Mouse (Mus musculus) lung, postnatal 4 days (tissue): ENCODE results near the gene BC004004.
A peak's percentile ranks its signal among the peaks of the same experiment; 100 is the strongest.

Experiments
- DNase-seq, 2 experiments: peaks; one replicate each; pipeline ENCODE4 v3.0.0; 2021

BC004004 gene

GRCm38 (mm10) chr17:29355461-29355840 is 86.9 kb downstream of the BC004004 start:
- DNase-seq, result peak; percentile 25 to 69

GRCm38 (mm10) chr17:29355841-29356478 is 87.4 kb downstream of the BC004004 start:
- peak; percentile 86 to 93 for DNase-seq

GRCm38 (mm10) chr17:29356479-29356856 is 87.9 kb downstream of the BC004004 start:
- DNase-seq, result peak; percentile 88 to 94

- DNase-seq, result no peak
Measured at GRCm38 (mm10) chr17:29356882-29357281, 88.3 kb downstream of the BC004004 start.

- DNase-seq, result no peak
Measured at GRCm38 (mm10) chr17:29358928-29359327, 90.3 kb downstream of the BC004004 start.

GRCm38 (mm10) chr17:29360761-29361221 is 92.2 kb downstream of the BC004004 start, which contains the start of gene Fgd2:
Fgd2 (plus strand) TSS chr17:29360914.
- peak; percentile 61 to 68 for DNase-seq

GRCm38 (mm10) chr17:29361982-29362691 is 93.5 kb downstream of the BC004004 start:
- peak in 1 of 2 experiments; percentile 35 for DNase-seq

GRCm38 (mm10) chr17:29363109-29363508 is 94.5 kb downstream of the BC004004 start:
- no peak for DNase-seq
